Mouse (Mus musculus): ENCODE results near the gene Gm21119. TPM values are rescaled to one million over a fixed set of nuclear protein-coding genes. Genes with fewer than 3 reads are reported as not detected.
"Not testable (repeated sequence)": the region's sequence is repeated elsewhere in the genome, so short reads cannot be mapped to it uniquely, and the experiment has no call there.

The Gm21119 gene
- polyA plus RNA-seq, 2 experiments: not detected

GRCm38 (mm10) chr8:20610856-20611255 lies 3.9 kb upstream of the Gm21119 start:
- H3K9ac ChIP-seq (replicated peaks); H3K9me3 ChIP-seq (ENCODE audit: control insufficient read depth, low read length); H3K27me3 ChIP-seq (ENCODE audit: control insufficient read depth, insufficient read depth, low read length); ATAC-seq (ENCODE audit: insufficient read depth); H3K4me3 ChIP-seq (ENCODE audit: insufficient read depth in 1 of 2, low read depth in 2 of 2, low read length in 2 of 2); H3K36me3 ChIP-seq (replicated peaks; ENCODE audit: control insufficient read depth, insufficient read depth, low read depth); H3K27ac ChIP-seq; H3K4me2 ChIP-seq (ENCODE audit: low read depth); DNase-seq (ENCODE audit: low read depth in 3 of 3, low spot score in 3 of 3); H3K4me1 ChIP-seq (replicated peaks; ENCODE audit: control insufficient read depth in 2 of 2, insufficient read depth in 2 of 2, low read length in 1 of 2): not testable (repeated sequence)
- WGBS (ENCODE audit: insufficient replicate concordance): no CpG with 5 or more reads among the region's 1 CpGs

- not testable (repeated sequence) for H3K27ac ChIP-seq; H3K4me1 ChIP-seq (replicated peaks; ENCODE audit: control insufficient read depth in 2 of 2, insufficient read depth in 2 of 2, low read length in 1 of 2); ATAC-seq (ENCODE audit: insufficient read depth); H3K27me3 ChIP-seq (ENCODE audit: control insufficient read depth, insufficient read depth, low read length); H3K36me3 ChIP-seq (replicated peaks; ENCODE audit: control insufficient read depth, insufficient read depth, low read depth); H3K9ac ChIP-seq (replicated peaks); H3K9me3 ChIP-seq (ENCODE audit: control insufficient read depth, low read length); H3K4me3 ChIP-seq (ENCODE audit: insufficient read depth in 1 of 2, low read depth in 2 of 2, low read length in 2 of 2); DNase-seq (ENCODE audit: low read depth in 3 of 3, low spot score in 3 of 3); H3K4me2 ChIP-seq (ENCODE audit: low read depth)
Measured at GRCm38 (mm10) chr8:20612721-20613120, 2.0 kb upstream of the Gm21119 start.

GRCm38 (mm10) chr8:20630766-20631165 lies 16.0 kb downstream of the Gm21119 start:
- not testable (repeated sequence) for DNase-seq (ENCODE audit: low read depth in 3 of 3, low spot score in 3 of 3); H3K36me3 ChIP-seq (replicated peaks; ENCODE audit: control insufficient read depth, insufficient read depth, low read depth); H3K27ac ChIP-seq; H3K9me3 ChIP-seq (ENCODE audit: control insufficient read depth, low read length); H3K4me1 ChIP-seq (replicated peaks; ENCODE audit: control insufficient read depth in 2 of 2, insufficient read depth in 2 of 2, low read length in 1 of 2); H3K27me3 ChIP-seq (ENCODE audit: control insufficient read depth, insufficient read depth, low read length); H3K9ac ChIP-seq (replicated peaks); H3K4me3 ChIP-seq (ENCODE audit: insufficient read depth in 1 of 2, low read depth in 2 of 2, low read length in 2 of 2); H3K4me2 ChIP-seq (ENCODE audit: low read depth); ATAC-seq (ENCODE audit: insufficient read depth)
- WGBS (ENCODE audit: insufficient replicate concordance): 32% methylated on average over 1 of the region's 1 CpGs

GRCm38 (mm10) chr8:20637931-20638330 lies 23.2 kb downstream of the Gm21119 start:
- H3K27me3 ChIP-seq (ENCODE audit: control insufficient read depth, insufficient read depth, low read length); H3K9ac ChIP-seq (replicated peaks); DNase-seq (ENCODE audit: low read depth in 3 of 3, low spot score in 3 of 3); H3K36me3 ChIP-seq (replicated peaks; ENCODE audit: control insufficient read depth, insufficient read depth, low read depth); H3K9me3 ChIP-seq (ENCODE audit: control insufficient read depth, low read length); H3K4me1 ChIP-seq (replicated peaks; ENCODE audit: control insufficient read depth in 2 of 2, insufficient read depth in 2 of 2, low read length in 1 of 2); H3K4me3 ChIP-seq (ENCODE audit: insufficient read depth in 1 of 2, low read depth in 2 of 2, low read length in 2 of 2); ATAC-seq (ENCODE audit: insufficient read depth); H3K4me2 ChIP-seq (ENCODE audit: low read depth); H3K27ac ChIP-seq: not testable (repeated sequence)
- no CpG with 5 or more reads among the region's 1 CpGs for WGBS (ENCODE audit: insufficient replicate concordance)

GRCm38 (mm10) chr8:20643536-20643935 lies 28.8 kb downstream of the Gm21119 start:
- DNase-seq (ENCODE audit: low read depth in 3 of 3, low spot score in 3 of 3): not testable (repeated sequence)

GRCm38 (mm10) chr8:20652976-20653375 lies 38.3 kb downstream of the Gm21119 start:
- not testable (repeated sequence) for H3K27ac ChIP-seq; H3K9me3 ChIP-seq (ENCODE audit: control insufficient read depth, low read length); H3K4me1 ChIP-seq (replicated peaks; ENCODE audit: control insufficient read depth in 2 of 2, insufficient read depth in 2 of 2, low read length in 1 of 2); H3K4me3 ChIP-seq (ENCODE audit: insufficient read depth in 1 of 2, low read depth in 2 of 2, low read length in 2 of 2); H3K36me3 ChIP-seq (replicated peaks; ENCODE audit: control insufficient read depth, insufficient read depth, low read depth); H3K27me3 ChIP-seq (ENCODE audit: control insufficient read depth, insufficient read depth, low read length); DNase-seq (ENCODE audit: low read depth in 3 of 3, low spot score in 3 of 3); H3K9ac ChIP-seq (replicated peaks); ATAC-seq (ENCODE audit: insufficient read depth); H3K4me2 ChIP-seq (ENCODE audit: low read depth)

More at GRCm38 (mm10) chr8:20643536-20643935, 28.8 kb downstream of the Gm21119 start:
- not testable (repeated sequence) for ATAC-seq (ENCODE audit: insufficient read depth); H3K9ac ChIP-seq (replicated peaks); H3K9me3 ChIP-seq (ENCODE audit: control insufficient read depth, low read length); H3K36me3 ChIP-seq (replicated peaks; ENCODE audit: control insufficient read depth, insufficient read depth, low read depth); H3K4me3 ChIP-seq (ENCODE audit: insufficient read depth in 1 of 2, low read depth in 2 of 2, low read length in 2 of 2); H3K27me3 ChIP-seq (ENCODE audit: control insufficient read depth, insufficient read depth, low read length); H3K4me2 ChIP-seq (ENCODE audit: low read depth); H3K4me1 ChIP-seq (replicated peaks; ENCODE audit: control insufficient read depth in 2 of 2, insufficient read depth in 2 of 2, low read length in 1 of 2); H3K27ac ChIP-seq
- WGBS (ENCODE audit: insufficient replicate concordance): no CpG with 5 or more reads among the region's 1 CpGs

- not testable (repeated sequence) for H3K36me3 ChIP-seq (replicated peaks; ENCODE audit: control insufficient read depth, insufficient read depth, low read depth); H3K4me3 ChIP-seq (ENCODE audit: insufficient read depth in 1 of 2, low read depth in 2 of 2, low read length in 2 of 2); H3K4me1 ChIP-seq (replicated peaks; ENCODE audit: control insufficient read depth in 2 of 2, insufficient read depth in 2 of 2, low read length in 1 of 2); H3K27me3 ChIP-seq (ENCODE audit: control insufficient read depth, insufficient read depth, low read length); H3K9me3 ChIP-seq (ENCODE audit: control insufficient read depth, low read length); DNase-seq (ENCODE audit: low read depth in 3 of 3, low spot score in 3 of 3); H3K9ac ChIP-seq (replicated peaks); H3K27ac ChIP-seq; H3K4me2 ChIP-seq (ENCODE audit: low read depth); ATAC-seq (ENCODE audit: insufficient read depth)
Measured at GRCm38 (mm10) chr8:20678418-20678817, 63.7 kb downstream of the Gm21119 start.

Data from liver, embryonic 14.5 days (tissue).